Mouse (Mus musculus) heart, postnatal 25 days (tissue): Measurements from ENCODE around the gene Lrrc74a. TPM values are rescaled to one million over a fixed set of nuclear protein-coding genes. Genes with fewer than 3 reads are reported as not detected.
A peak's percentile ranks its signal among the peaks of the same experiment; 100 is the strongest.

Source experiments
- DNase-seq: peaks from one replicate; pipeline ENCODE4 v3.0.0; 2022; ENCODE audit warnings: low spot score
- intact Hi-C: fragments of 180-260 bp; cut with DNase I; formaldehyde crosslinking; loops from one replicate; pipeline ENCODE4 v1.15.1; 2025
- total RNA-seq, 2 experiments: library from RNA; stranded (reverse); gene quantifications; 2 replicates each; pipeline ENCODE4 v1.2.3; 2021

Gene Lrrc74a
- not detected for total RNA-seq

GRCm38 (mm10) chr12:86734319-86734810 is at the start of gene Lrrc74a:
TSS of gene Lrrc74a (plus strand) at chr12:86734369.
- intact Hi-C loops: no loop called here
- no peak for DNase-seq

GRCm38 (mm10) chr12:86685275-86685674 is 48.9 kb upstream of the Lrrc74a start:
- no peak for DNase-seq
- intact Hi-C loops: no loop called here

GRCm38 (mm10) chr12:86686551-86687330 is 47.4 kb upstream of the Lrrc74a start:
- intact Hi-C loops: no loop called here
- DNase-seq: no peak

- DNase-seq: no peak
- intact Hi-C loops: no loop called here
These were observed 46.7 kb upstream of the Lrrc74a start for GRCm38 (mm10) chr12:86687445-86687955.

GRCm38 (mm10) chr12:86687971-86688573 is 46.1 kb upstream of the Lrrc74a start:
- peak; percentile 49 for DNase-seq
- intact Hi-C loops: no loop called here

- no peak for DNase-seq
- intact Hi-C loops: no loop called here
These were observed 45.3 kb upstream of the Lrrc74a start for GRCm38 (mm10) chr12:86688917-86689316.

GRCm38 (mm10) chr12:86690700-86691485 is 43.3 kb upstream of the Lrrc74a start:
- intact Hi-C loops: no loop called here
- no peak for DNase-seq

- DNase-seq: peak; percentile 52
- intact Hi-C loops: no loop called here
These were observed 41.5 kb upstream of the Lrrc74a start for GRCm38 (mm10) chr12:86692471-86693356.

GRCm38 (mm10) chr12:86693389-86693788 is 40.8 kb upstream of the Lrrc74a start:
- intact Hi-C loops: no loop called here
- no peak for DNase-seq

- intact Hi-C loops: no loop called here
These were observed 39.7 kb upstream of the Lrrc74a start for GRCm38 (mm10) chr12:86694441-86694840.

GRCm38 (mm10) chr12:86697996-86698395 is 36.2 kb upstream of the Lrrc74a start:
- intact Hi-C loops: no loop called here
- DNase-seq: no peak

More at GRCm38 (mm10) chr12:86694441-86694840, 39.7 kb upstream of the Lrrc74a start:
- no peak for DNase-seq

GRCm38 (mm10) chr12:86698537-86698936 is 35.6 kb upstream of the Lrrc74a start:
- intact Hi-C loops: no loop called here

GRCm38 (mm10) chr12:86699965-86700926 is 33.9 kb upstream of the Lrrc74a start:
- no peak for DNase-seq
- intact Hi-C loops: no loop called here

More at GRCm38 (mm10) chr12:86698537-86698936, 35.6 kb upstream of the Lrrc74a start:
- DNase-seq: no peak

GRCm38 (mm10) chr12:86700927-86701310 is 33.2 kb upstream of the Lrrc74a start:
- DNase-seq: no peak
- intact Hi-C loops: no loop called here

- intact Hi-C loops: no loop called here
- DNase-seq: no peak
These were observed 32.7 kb upstream of the Lrrc74a start for GRCm38 (mm10) chr12:86701491-86701890.

- no peak for DNase-seq
- intact Hi-C loops: no loop called here
These were observed 31.5 kb upstream of the Lrrc74a start for GRCm38 (mm10) chr12:86702690-86703089.

- no peak for DNase-seq
- intact Hi-C loops: no loop called here
These were observed 28.3 kb upstream of the Lrrc74a start for GRCm38 (mm10) chr12:86705843-86706242.

GRCm38 (mm10) chr12:86714026-86714425 is 20.1 kb upstream of the Lrrc74a start:
- intact Hi-C loops: loop anchor here (2.0 kb wide), 1 partner anchor 53 kb away; no protein-coding TSS in a partner anchor
- DNase-seq: no peak
